Mouse (Mus musculus): ENCODE measurements around the gene Col23a1. TPM values are rescaled to one million over a fixed set of nuclear protein-coding genes. Genes with fewer than 3 reads are reported as not detected.
A peak's percentile ranks its signal among the peaks of the same experiment; 100 is the strongest.

Gene Col23a1
- polyA plus RNA-seq, 1 experiment from 2014 or later = 0.15 TPM

DNA sequence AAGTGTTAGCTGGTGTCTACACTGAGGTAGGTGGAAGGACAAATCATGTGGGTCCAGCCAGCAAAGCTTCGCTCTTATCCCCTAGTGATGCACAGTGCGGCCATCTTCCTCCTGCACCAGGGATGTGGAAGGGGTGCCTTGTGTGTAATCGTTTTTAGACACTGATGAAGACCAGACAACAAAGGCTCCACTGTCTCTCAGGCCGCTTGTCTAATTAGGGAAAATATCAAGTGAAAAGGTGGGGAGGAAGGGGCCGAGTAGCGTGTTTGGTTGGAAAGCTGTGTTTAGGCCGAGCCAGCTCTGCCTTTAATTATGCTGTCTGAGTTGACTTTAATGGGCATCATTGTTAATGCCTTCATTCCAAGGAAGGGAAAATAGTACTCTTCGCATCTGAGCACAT, 116.8 kb downstream of the Col23a1 start:
- Histone ChIP-seq H3K9me3 (replicated peaks; ENCODE audit: control insufficient read depth, low read length) (no peaks in the 10 kb centered on the region), H3K27ac (ENCODE audit: low read length) (no peak overlapping the region), H3K36me3 (ENCODE audit: control insufficient read depth, insufficient read depth) (no peaks in the 10 kb centered on the region), H3K27me3 (ENCODE audit: control insufficient read depth, insufficient read depth, low read depth, low read length) (no peaks in the 10 kb centered on the region), H3K4me1 (ENCODE audit: control insufficient read depth, low read depth, low read length) (peaks cover 51% of the 10 kb centered on the region), H3K4me2 (ENCODE audit: low read depth, low read length) (no peak overlapping the region), H3K9ac (ENCODE audit: low read depth, low read length) (no peak overlapping the region), H3K4me3 (ENCODE audit: low read depth, low read length) (no peak overlapping the region)
- 84% methylated on average over 8 of the region's 8 CpGs for WGBS (ENCODE audit: insufficient replicate concordance)
- no peak for ATAC-seq (ENCODE audit: low read depth)

DNA sequence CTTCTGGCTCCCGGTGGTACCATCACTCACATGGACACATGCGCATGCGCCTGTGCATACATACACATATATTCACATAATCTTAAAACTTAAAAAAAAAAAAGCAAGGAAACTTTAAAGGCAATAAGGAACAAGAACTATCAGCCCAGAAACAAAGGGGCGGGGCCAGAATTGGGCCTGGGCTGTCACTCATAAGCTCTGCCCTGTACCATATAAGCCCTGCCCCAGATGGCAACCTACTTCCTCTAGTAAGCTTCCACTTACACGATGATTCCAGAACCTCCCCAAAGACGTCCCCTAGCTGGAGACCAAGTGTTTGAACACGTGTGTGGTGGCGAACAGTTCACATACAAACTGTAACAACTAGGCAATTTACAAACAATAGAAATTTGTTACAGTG, 117.6 kb downstream of the Col23a1 start:
- H3K4me1 ChIP-seq (ENCODE audit: control insufficient read depth, low read depth, low read length) = peaks cover 50% of the 10 kb centered on the region
- WGBS (ENCODE audit: insufficient replicate concordance) = 60% methylated on average over 8 of the region's 8 CpGs

DNA sequence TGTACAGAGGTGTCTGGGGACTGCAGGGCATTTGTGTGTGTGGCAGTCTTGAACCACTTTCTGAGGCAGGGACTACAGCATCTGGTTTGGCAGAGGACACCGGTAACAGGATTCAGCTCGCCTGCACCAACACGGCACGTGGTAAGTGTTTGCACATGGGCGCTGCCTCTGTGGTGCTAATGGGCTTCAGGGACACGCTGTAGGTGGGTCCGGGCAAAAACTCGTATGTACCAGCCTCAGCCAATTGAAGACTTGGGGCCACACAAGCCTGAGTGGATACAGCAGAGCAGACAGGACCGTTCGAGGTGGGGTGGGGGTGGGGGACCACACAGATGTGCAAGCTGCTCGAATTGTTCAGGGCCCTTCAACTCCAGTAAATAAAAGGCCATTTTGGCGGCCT, 121.1 kb downstream of the Col23a1 start:
- H3K27me3 ChIP-seq (ENCODE audit: control insufficient read depth, insufficient read depth, low read depth, low read length) = no peaks in the 10 kb centered on the region
- 73% methylated on average over 12 of the region's 12 CpGs for WGBS (ENCODE audit: insufficient replicate concordance)
- H3K9ac ChIP-seq (ENCODE audit: low read depth, low read length) = no peak overlapping the region
- no peaks in the 10 kb centered on the region for H3K9me3 ChIP-seq (replicated peaks; ENCODE audit: control insufficient read depth, low read length)
- peaks cover 33% of the 10 kb centered on the region for H3K4me1 ChIP-seq (ENCODE audit: control insufficient read depth, low read depth, low read length)
- H3K36me3 ChIP-seq (ENCODE audit: control insufficient read depth, insufficient read depth) = no peaks in the 10 kb centered on the region
- no peak overlapping the region for H3K27ac ChIP-seq (ENCODE audit: low read length)
- no peak overlapping the region for H3K4me2 ChIP-seq (ENCODE audit: low read depth, low read length)
- H3K4me3 ChIP-seq (ENCODE audit: low read depth, low read length) = no peak overlapping the region
- ATAC-seq (ENCODE audit: low read depth) = no peak

More for the DNA sequence above, 117.6 kb downstream of the Col23a1 start:
- H3K27me3 ChIP-seq (ENCODE audit: control insufficient read depth, insufficient read depth, low read depth, low read length) = no peaks in the 10 kb centered on the region
- H3K36me3 ChIP-seq (ENCODE audit: control insufficient read depth, insufficient read depth) = no peaks in the 10 kb centered on the region
- no peaks in the 10 kb centered on the region for H3K9me3 ChIP-seq (replicated peaks; ENCODE audit: control insufficient read depth, low read length)
- H3K4me2 ChIP-seq (ENCODE audit: low read depth, low read length) = no peak overlapping the region
- no peak overlapping the region for H3K4me3 ChIP-seq (ENCODE audit: low read depth, low read length)
- no peak for ATAC-seq (ENCODE audit: low read depth)
- H3K27ac ChIP-seq (ENCODE audit: low read length) = 0 out of 2 replicates have a peak overlapping the region, but pooled peaks have one; percentile 26
- H3K9ac ChIP-seq (ENCODE audit: low read depth, low read length) = no peak overlapping the region

DNA sequence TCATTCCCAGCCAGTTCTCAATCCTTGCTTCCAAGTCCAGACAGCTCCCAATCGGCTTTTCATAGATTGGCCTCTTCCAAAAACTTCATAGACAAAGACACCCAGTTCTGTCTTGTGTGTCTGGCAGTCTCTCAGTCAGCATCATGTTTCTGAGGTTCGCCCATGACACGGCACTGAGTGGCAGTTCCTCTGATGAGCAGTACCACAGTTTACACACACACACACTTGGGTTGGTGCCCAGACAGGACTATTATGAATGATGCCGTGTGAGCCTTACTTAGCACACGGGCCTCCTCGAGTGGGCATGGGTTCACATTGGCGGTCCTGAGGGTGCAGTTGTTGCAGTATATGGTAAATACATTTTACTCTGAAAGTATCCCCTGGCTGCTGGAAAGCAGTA, 124.8 kb downstream of the Col23a1 start:
- 79% methylated on average over 7 of the region's 7 CpGs for WGBS (ENCODE audit: insufficient replicate concordance)
- no peak for ATAC-seq (ENCODE audit: low read depth)
- Histone ChIP-seq H3K4me2 (ENCODE audit: low read depth, low read length) (no peak overlapping the region), H3K9ac (ENCODE audit: low read depth, low read length) (no peak overlapping the region), H3K27ac (ENCODE audit: low read length) (peak overlapping the region; percentile 28), H3K9me3 (replicated peaks; ENCODE audit: control insufficient read depth, low read length) (no peaks in the 10 kb centered on the region), H3K4me3 (ENCODE audit: low read depth, low read length) (no peak overlapping the region), H3K27me3 (ENCODE audit: control insufficient read depth, insufficient read depth, low read depth, low read length) (no peaks in the 10 kb centered on the region), H3K36me3 (ENCODE audit: control insufficient read depth, insufficient read depth) (no peaks in the 10 kb centered on the region), H3K4me1 (ENCODE audit: control insufficient read depth, low read depth, low read length) (peaks cover 17% of the 10 kb centered on the region)

DNA sequence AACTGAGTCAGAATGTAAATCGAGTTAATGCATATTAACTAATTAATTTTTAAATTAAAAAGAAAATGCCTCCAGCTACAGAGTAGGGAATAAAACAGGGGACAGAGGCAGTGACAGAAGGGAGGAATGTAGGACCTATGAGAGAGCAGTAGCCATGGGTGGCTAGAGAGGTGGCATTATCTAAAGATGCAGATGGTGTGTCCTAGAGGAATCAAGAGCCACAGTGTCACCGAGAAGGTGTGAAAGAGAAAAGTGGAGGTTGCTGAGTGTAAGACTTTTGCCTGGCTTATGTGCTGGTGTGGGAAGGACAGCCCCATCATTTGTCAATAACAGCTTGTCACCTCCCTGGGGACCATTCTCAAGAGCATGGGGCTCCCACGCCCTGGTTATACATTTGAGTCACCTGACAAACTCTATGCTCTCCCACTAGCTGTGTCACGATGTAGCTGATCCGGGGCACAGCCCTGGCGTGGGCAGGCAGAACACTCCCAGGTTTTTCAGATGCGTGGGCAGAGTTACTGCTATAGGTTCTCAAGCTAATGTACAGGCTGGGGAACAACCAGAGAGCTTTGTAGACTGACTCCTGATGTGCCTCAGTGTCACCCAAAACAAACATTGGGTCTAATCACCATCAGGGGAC, 125.4 kb downstream of the Col23a1 start:
- WGBS (ENCODE audit: insufficient replicate concordance) = 61% methylated on average over 7 of the region's 7 CpGs
- Histone ChIP-seq H3K4me3 (ENCODE audit: low read depth, low read length) (no peak overlapping the region), H3K4me1 (ENCODE audit: control insufficient read depth, low read depth, low read length) (peaks cover 14% of the 10 kb centered on the region), H3K27me3 (ENCODE audit: control insufficient read depth, insufficient read depth, low read depth, low read length) (no peaks in the 10 kb centered on the region), H3K36me3 (ENCODE audit: control insufficient read depth, insufficient read depth) (no peaks in the 10 kb centered on the region), H3K4me2 (ENCODE audit: low read depth, low read length) (no peak overlapping the region), H3K27ac (ENCODE audit: low read length) (peak overlapping the region; percentile 52), H3K9me3 (replicated peaks; ENCODE audit: control insufficient read depth, low read length) (no peaks in the 10 kb centered on the region), H3K9ac (ENCODE audit: low read depth, low read length) (no peak overlapping the region)
- peak; percentile 86 for ATAC-seq (ENCODE audit: low read depth)

DNA sequence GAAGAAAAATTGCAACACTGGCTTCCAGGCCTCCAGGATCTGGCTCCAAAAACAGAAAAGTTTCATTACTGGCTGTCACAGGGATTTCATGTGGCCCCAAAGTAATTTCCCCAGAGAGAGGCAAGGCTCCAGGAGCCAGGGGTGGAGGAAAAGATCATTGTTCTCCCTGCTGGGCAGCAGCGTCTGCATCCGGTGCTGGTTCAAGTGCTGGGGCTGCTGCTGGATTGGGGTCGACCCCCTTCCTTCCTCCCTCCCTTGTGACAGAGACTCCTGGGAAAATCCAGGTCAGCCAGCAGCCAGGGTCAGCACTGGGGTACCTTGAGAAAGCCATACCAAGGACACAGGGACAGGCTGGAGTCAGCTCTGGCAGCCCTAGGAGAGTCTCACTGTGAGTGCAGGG, 129.1 kb downstream of the Col23a1 start:
- no peaks in the 10 kb centered on the region for H3K9me3 ChIP-seq (replicated peaks; ENCODE audit: control insufficient read depth, low read length)
- no peak for ATAC-seq (ENCODE audit: low read depth)
- WGBS (ENCODE audit: insufficient replicate concordance) = 20% methylated on average over 3 of the region's 3 CpGs
- no peak overlapping the region for H3K27ac ChIP-seq (ENCODE audit: low read length)
- H3K4me1 ChIP-seq (ENCODE audit: control insufficient read depth, low read depth, low read length) = peaks cover 28% of the 10 kb centered on the region
- no peak overlapping the region for H3K4me2 ChIP-seq (ENCODE audit: low read depth, low read length)
- H3K36me3 ChIP-seq (ENCODE audit: control insufficient read depth, insufficient read depth) = no peaks in the 10 kb centered on the region
- H3K9ac ChIP-seq (ENCODE audit: low read depth, low read length) = no peak overlapping the region
- no peak overlapping the region for H3K4me3 ChIP-seq (ENCODE audit: low read depth, low read length)
- H3K27me3 ChIP-seq (ENCODE audit: control insufficient read depth, insufficient read depth, low read depth, low read length) = no peaks in the 10 kb centered on the region

DNA sequence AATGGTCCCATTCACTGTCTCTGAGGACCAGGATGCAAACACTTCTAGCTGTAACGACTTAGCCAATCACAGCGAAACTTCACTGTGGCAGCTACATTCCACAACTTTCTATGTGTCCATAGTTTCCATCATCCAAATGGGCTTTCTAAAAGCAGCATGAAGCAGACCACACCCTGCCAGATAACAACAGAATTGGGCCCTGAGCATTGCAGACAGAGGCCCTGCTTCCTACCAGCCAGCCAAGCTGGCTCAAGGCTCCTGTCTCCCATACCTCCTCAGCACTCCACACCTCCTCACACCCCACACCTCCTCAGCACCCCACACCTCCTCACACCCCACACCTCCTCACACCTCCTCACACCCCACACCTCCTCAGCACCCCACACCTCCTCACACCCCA, 132.2 kb downstream of the Col23a1 start:
- WGBS (ENCODE audit: insufficient replicate concordance) = 83% methylated on average over 2 of the region's 2 CpGs
- H3K27ac ChIP-seq (ENCODE audit: low read length) = no peak overlapping the region
- ATAC-seq (ENCODE audit: low read depth) = no peak
- H3K4me3 ChIP-seq (ENCODE audit: low read depth, low read length) = no peak overlapping the region
- H3K4me2 ChIP-seq (ENCODE audit: low read depth, low read length) = no peak overlapping the region
- no peak overlapping the region; the same call in 1 of the 2 replicates for H3K9ac ChIP-seq (ENCODE audit: low read depth, low read length)
- no peaks in the 10 kb centered on the region for H3K27me3 ChIP-seq (ENCODE audit: control insufficient read depth, insufficient read depth, low read depth, low read length)
- H3K4me1 ChIP-seq (ENCODE audit: control insufficient read depth, low read depth, low read length) = peaks cover 14% of the 10 kb centered on the region
- H3K9me3 ChIP-seq (replicated peaks; ENCODE audit: control insufficient read depth, low read length) = no peaks in the 10 kb centered on the region
- H3K36me3 ChIP-seq (ENCODE audit: control insufficient read depth, insufficient read depth) = no peaks in the 10 kb centered on the region

DNA sequence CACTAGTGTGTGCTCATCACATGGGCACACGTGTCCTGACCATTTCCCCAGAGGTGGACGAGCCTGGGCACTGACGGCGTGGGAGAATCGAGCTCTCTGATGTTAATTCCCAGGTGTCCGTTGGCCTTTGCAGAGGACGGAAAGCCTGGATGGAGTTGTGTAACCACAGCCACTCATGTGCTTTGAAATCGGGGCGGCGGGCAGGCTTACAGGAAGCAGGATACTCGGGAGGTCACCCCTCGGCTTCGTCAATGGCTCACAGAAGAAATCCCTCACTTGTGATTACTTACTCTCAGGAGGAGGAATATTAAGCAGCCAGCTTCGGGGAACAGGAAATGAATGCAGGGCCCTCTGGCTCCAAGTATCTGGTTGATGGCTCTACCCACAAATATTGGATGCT, 133.0 kb downstream of the Col23a1 start:
- no peaks in the 10 kb centered on the region for H3K9me3 ChIP-seq (replicated peaks; ENCODE audit: control insufficient read depth, low read length)
- H3K4me1 ChIP-seq (ENCODE audit: control insufficient read depth, low read depth, low read length) = peaks cover 14% of the 10 kb centered on the region
- ATAC-seq (ENCODE audit: low read depth) = no peak
- no peak overlapping the region for H3K4me2 ChIP-seq (ENCODE audit: low read depth, low read length)
- no peak overlapping the region for H3K4me3 ChIP-seq (ENCODE audit: low read depth, low read length)
- no peaks in the 10 kb centered on the region for H3K27me3 ChIP-seq (ENCODE audit: control insufficient read depth, insufficient read depth, low read depth, low read length)
- no peak overlapping the region for H3K27ac ChIP-seq (ENCODE audit: low read length)
- no peaks in the 10 kb centered on the region for H3K36me3 ChIP-seq (ENCODE audit: control insufficient read depth, insufficient read depth)
- 63% methylated on average over 14 of the region's 14 CpGs for WGBS (ENCODE audit: insufficient replicate concordance)
- no peak overlapping the region for H3K9ac ChIP-seq (ENCODE audit: low read depth, low read length)

DNA sequence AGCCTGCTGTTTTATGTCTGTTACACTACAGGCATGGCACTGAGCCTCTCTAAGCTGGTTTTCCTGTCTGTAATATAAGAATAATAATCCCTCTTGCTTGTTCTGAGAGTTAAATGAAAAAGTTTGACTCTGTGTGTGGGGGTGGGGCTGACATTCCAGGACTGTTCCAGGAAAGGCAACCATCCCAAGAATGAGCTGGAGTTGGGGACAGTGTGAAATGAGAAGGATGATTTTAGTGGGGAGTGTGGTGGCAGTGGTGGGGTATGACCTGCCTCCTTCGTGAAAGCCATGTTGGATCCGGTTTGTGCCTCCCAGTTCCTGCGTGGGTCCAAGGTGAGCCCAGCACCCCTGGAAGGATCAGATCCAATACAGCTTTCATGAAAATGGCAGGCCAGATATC, 136.4 kb downstream of the Col23a1 start:
- H3K4me3 ChIP-seq (ENCODE audit: low read depth, low read length) = no peak overlapping the region
- no peak overlapping the region for H3K9ac ChIP-seq (ENCODE audit: low read depth, low read length)
- WGBS (ENCODE audit: insufficient replicate concordance) = 77% methylated on average over 3 of the region's 3 CpGs
- ATAC-seq (ENCODE audit: low read depth) = no peak
- no peaks in the 10 kb centered on the region for H3K9me3 ChIP-seq (replicated peaks; ENCODE audit: control insufficient read depth, low read length)
- H3K4me1 ChIP-seq (ENCODE audit: control insufficient read depth, low read depth, low read length) = peaks cover 24% of the 10 kb centered on the region
- no peak overlapping the region for H3K27ac ChIP-seq (ENCODE audit: low read length)
- no peaks in the 10 kb centered on the region for H3K36me3 ChIP-seq (ENCODE audit: control insufficient read depth, insufficient read depth)
- H3K27me3 ChIP-seq (ENCODE audit: control insufficient read depth, insufficient read depth, low read depth, low read length) = no peaks in the 10 kb centered on the region
- H3K4me2 ChIP-seq (ENCODE audit: low read depth, low read length) = no peak overlapping the region
